24 mouse cellular contexts compared by ENCODE assay signal in the genomic region with DNA sequence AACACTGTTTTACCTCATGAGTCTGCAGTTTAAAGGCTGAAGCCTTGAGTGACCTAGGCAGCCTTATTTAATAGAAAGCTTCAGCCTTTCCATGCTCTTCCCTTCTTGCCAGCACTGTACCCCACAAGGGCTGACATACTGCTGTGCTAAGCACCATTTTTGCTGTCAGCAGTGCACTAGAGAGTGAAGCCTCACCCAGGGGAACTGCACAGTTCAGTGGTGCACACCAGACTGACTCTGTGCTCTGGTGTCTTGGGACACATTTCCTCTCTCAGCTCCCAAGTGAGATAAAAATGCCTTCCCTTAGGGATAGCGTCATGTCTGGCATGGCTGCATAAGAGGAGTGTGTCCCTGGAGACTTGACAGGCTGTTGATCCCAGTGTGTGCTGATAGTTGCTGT.
DNase-seq lines count a peak whose midpoint lies in the region; ATAC-seq and TF ChIP-seq lines count a peak whose summit lies in the region.
"Had no signal": no experiment of that assay in that cellular context is flagged by ENCODE, and none has a peak within 500 bp of the region (broad histone marks: within the 10 kb centered on the region; RNA-seq: fewer than 3 reads in every experiment).

No protein-coding gene starts in this region.

- DNase-seq in embryonic facial prominence, embryonic 10.5 days (ENCODE audit: low spot score): no peak
- DNase-seq in hindbrain, embryonic 14.5 days (ENCODE audit: low spot score): no peak
- peak; percentile 17 for DNase-seq in embryonic facial prominence, embryonic 14.5 days (ENCODE audit: low spot score)
- no peak for DNase-seq in thymus, adult 2 months
- DNase-seq: adrenal gland, adult 8-10 months; cerebellum, adult 9-10 months; gastrocnemius, postnatal 25 days; heart, adult 18-20 months; kidney, adult 11 months; kidney, postnatal 4 days; lung, adult 18-20 months; lung, postnatal 10 days; right cerebral cortex, postnatal 4 days; thymus, postnatal 36 days had no signal

- no peak for TF ChIP-seq CTCF in thymus, adult 2 months (IDR thresholded peaks at IDR 0.05; ENCODE audit: borderline replicate concordance, control insufficient read depth, extremely low read depth, insufficient read depth, low read length, poor library complexity)

- TF ChIP-seq POLR2A in thymus, adult 2 months (IDR thresholded peaks at IDR 0.05; ENCODE audit: control insufficient read depth, extremely low read depth, insufficient read depth, low read length, poor library complexity): no peak

- no peak overlapping the region for H3K4me2 ChIP-seq in embryonic facial prominence, embryonic 12.5 days (replicated peaks)
- H3K4me2 ChIP-seq in hindbrain, embryonic 14.5 days (replicated peaks): no peak overlapping the region
- no peak overlapping the region for H3K4me2 ChIP-seq in hindbrain, embryonic 12.5 days (replicated peaks)
- no peak overlapping the region for H3K4me2 ChIP-seq in neural tube, embryonic 14.5 days (ENCODE audit: low read depth, low read length)
- no peak overlapping the region for H3K4me2 ChIP-seq in neural tube, embryonic 15.5 days
- no peak overlapping the region for H3K4me2 ChIP-seq in embryonic facial prominence, embryonic 14.5 days (ENCODE audit: low read depth, low read length)
- H3K4me2 ChIP-seq: forebrain, embryonic 13.5 days; heart, embryonic 13.5 days; limb, embryonic 13.5 days; liver, embryonic 12.5 days; stomach, embryonic 15.5 days had no signal

- ATAC-seq in embryonic facial prominence, embryonic 12.5 days (ENCODE audit: insufficient number of reproducible peaks, insufficient read depth, low FRiP score, low TSS enrichment): 0 out of 2 replicates have a peak, but pooled peaks have one; percentile 52
- 0 out of 2 replicates have a peak, but pooled peaks have one; percentile 37 for ATAC-seq in hindbrain, embryonic 14.5 days (ENCODE audit: low FRiP score)
- no peak for ATAC-seq in hindbrain, embryonic 12.5 days (ENCODE audit: low FRiP score)
- ATAC-seq in neural tube, embryonic 14.5 days (ENCODE audit: low read depth): peak; percentile 31; the same call in 1 of the 2 replicates
- ATAC-seq in neural tube, embryonic 15.5 days (ENCODE audit: low FRiP score): no peak; the same call in 1 of the 2 replicates
- ATAC-seq in embryonic facial prominence, embryonic 14.5 days (ENCODE audit: low read depth): peak; percentile 86; the same call in 1 of the 2 replicates
- ATAC-seq: activated CD4-positive, CD25-positive, alpha-beta regulatory T cell, adult 4 months; forebrain, embryonic 13.5 days; liver, embryonic 12.5 days had no signal

- H3K27ac ChIP-seq in embryonic facial prominence, embryonic 12.5 days: no peak overlapping the region
- no peak overlapping the region for H3K27ac ChIP-seq in embryonic facial prominence, embryonic 10.5 days (replicated peaks)
- no peak overlapping the region for H3K27ac ChIP-seq in hindbrain, embryonic 14.5 days
- no peak overlapping the region for H3K27ac ChIP-seq in hindbrain, embryonic 12.5 days
- no peak overlapping the region for H3K27ac ChIP-seq in neural tube, embryonic 14.5 days (ENCODE audit: low read depth, low read length)
- no peak overlapping the region for H3K27ac ChIP-seq in neural tube, embryonic 15.5 days (replicated peaks)
- H3K27ac ChIP-seq in embryonic facial prominence, embryonic 14.5 days (replicated peaks; ENCODE audit: low read depth, low read length): no peak overlapping the region
- H3K27ac ChIP-seq in thymus, adult 2 months (ENCODE audit: control insufficient read depth, insufficient read depth, low read length): no peak overlapping the region
- H3K27ac ChIP-seq: forebrain, embryonic 13.5 days; heart, embryonic 13.5 days; limb, embryonic 13.5 days; liver, embryonic 12.5 days; stomach, embryonic 15.5 days had no signal

- WGBS in embryonic facial prominence, embryonic 12.5 days: 68% methylated on average over 1 of the region's 1 CpGs
- WGBS in embryonic facial prominence, embryonic 10.5 days: 87% methylated on average over 1 of the region's 1 CpGs
- WGBS in hindbrain, embryonic 14.5 days: 80% methylated on average over 1 of the region's 1 CpGs
- 86% methylated on average over 1 of the region's 1 CpGs for WGBS in hindbrain, embryonic 12.5 days
- WGBS in neural tube, embryonic 14.5 days: 58% methylated on average over 1 of the region's 1 CpGs
- WGBS in neural tube, embryonic 15.5 days: 70% methylated on average over 1 of the region's 1 CpGs
- WGBS in embryonic facial prominence, embryonic 14.5 days: 82% methylated on average over 1 of the region's 1 CpGs
- WGBS in thymus, adult 2 months: 90% methylated on average over 1 of the region's 1 CpGs

- H3K4me3 ChIP-seq in embryonic facial prominence, embryonic 12.5 days: no peak overlapping the region
- H3K4me3 ChIP-seq in embryonic facial prominence, embryonic 10.5 days: no peak overlapping the region
- no peak overlapping the region for H3K4me3 ChIP-seq in hindbrain, embryonic 14.5 days (replicated peaks; ENCODE audit: low read length)
- no peak overlapping the region for H3K4me3 ChIP-seq in hindbrain, embryonic 12.5 days
- H3K4me3 ChIP-seq in neural tube, embryonic 14.5 days (ENCODE audit: low read depth, low read length): no peak overlapping the region
- no peak overlapping the region for H3K4me3 ChIP-seq in neural tube, embryonic 15.5 days (replicated peaks)
- H3K4me3 ChIP-seq in embryonic facial prominence, embryonic 14.5 days (ENCODE audit: low read depth, low read length): no peak overlapping the region
- no peak overlapping the region for H3K4me3 ChIP-seq in thymus, adult 2 months (ENCODE audit: control insufficient read depth, insufficient read depth, low read length)
- H3K4me3 ChIP-seq: forebrain, embryonic 13.5 days; heart, embryonic 13.5 days; limb, embryonic 13.5 days; liver, embryonic 12.5 days; stomach, embryonic 15.5 days had no signal

- H3K9ac ChIP-seq in embryonic facial prominence, embryonic 12.5 days: no peak overlapping the region
- no peak overlapping the region for H3K9ac ChIP-seq in hindbrain, embryonic 14.5 days
- H3K9ac ChIP-seq in hindbrain, embryonic 12.5 days: no peak overlapping the region
- no peak overlapping the region for H3K9ac ChIP-seq in neural tube, embryonic 14.5 days (replicated peaks; ENCODE audit: low read depth, low read length)
- no peak overlapping the region for H3K9ac ChIP-seq in neural tube, embryonic 15.5 days (replicated peaks)
- no peak overlapping the region for H3K9ac ChIP-seq in embryonic facial prominence, embryonic 14.5 days (ENCODE audit: low read depth, low read length)
- H3K9ac ChIP-seq: forebrain, embryonic 13.5 days; heart, embryonic 13.5 days; limb, embryonic 13.5 days; liver, embryonic 12.5 days; stomach, embryonic 15.5 days had no signal

- H3K4me1 ChIP-seq in embryonic facial prominence, embryonic 12.5 days: no peaks in the 10 kb centered on the region
- H3K4me1 ChIP-seq in embryonic facial prominence, embryonic 10.5 days: no peaks in the 10 kb centered on the region
- H3K4me1 ChIP-seq in hindbrain, embryonic 14.5 days (replicated peaks; ENCODE audit: control insufficient read depth, insufficient read depth, low read length): no peaks in the 10 kb centered on the region
- no peaks in the 10 kb centered on the region for H3K4me1 ChIP-seq in hindbrain, embryonic 12.5 days
- no peaks in the 10 kb centered on the region for H3K4me1 ChIP-seq in neural tube, embryonic 14.5 days (ENCODE audit: control insufficient read depth, insufficient read depth, low read length)
- no peaks in the 10 kb centered on the region for H3K4me1 ChIP-seq in neural tube, embryonic 15.5 days
- no peaks in the 10 kb centered on the region for H3K4me1 ChIP-seq in embryonic facial prominence, embryonic 14.5 days (ENCODE audit: control insufficient read depth, insufficient read depth, low read length)
- H3K4me1 ChIP-seq in thymus, adult 2 months (replicated peaks; ENCODE audit: control insufficient read depth, insufficient read depth, low read length): no peaks in the 10 kb centered on the region
- H3K4me1 ChIP-seq: forebrain, embryonic 13.5 days; heart, embryonic 13.5 days; limb, embryonic 13.5 days; liver, embryonic 12.5 days; stomach, embryonic 15.5 days had no signal

- H3K36me3 ChIP-seq in embryonic facial prominence, embryonic 12.5 days: no peaks in the 10 kb centered on the region
- H3K36me3 ChIP-seq in embryonic facial prominence, embryonic 10.5 days (replicated peaks): no peaks in the 10 kb centered on the region
- H3K36me3 ChIP-seq in hindbrain, embryonic 14.5 days (replicated peaks; ENCODE audit: control insufficient read depth, insufficient read depth): no peaks in the 10 kb centered on the region
- H3K36me3 ChIP-seq in hindbrain, embryonic 12.5 days: no peaks in the 10 kb centered on the region
- H3K36me3 ChIP-seq in neural tube, embryonic 14.5 days (ENCODE audit: control insufficient read depth, insufficient read depth, low read length): no peaks in the 10 kb centered on the region
- no peaks in the 10 kb centered on the region for H3K36me3 ChIP-seq in neural tube, embryonic 15.5 days
- H3K36me3 ChIP-seq in embryonic facial prominence, embryonic 14.5 days (ENCODE audit: control insufficient read depth, insufficient read depth, low read length): no peaks in the 10 kb centered on the region
- H3K36me3 ChIP-seq in thymus, adult 2 months (ENCODE audit: control insufficient read depth, insufficient read depth, low read length): no peaks in the 10 kb centered on the region
- H3K36me3 ChIP-seq: heart, embryonic 13.5 days; limb, embryonic 13.5 days; liver, embryonic 12.5 days; stomach, embryonic 15.5 days had no signal

- no peaks in the 10 kb centered on the region for H3K9me3 ChIP-seq in embryonic facial prominence, embryonic 12.5 days
- no peaks in the 10 kb centered on the region for H3K9me3 ChIP-seq in embryonic facial prominence, embryonic 10.5 days
- H3K9me3 ChIP-seq in hindbrain, embryonic 14.5 days (ENCODE audit: control insufficient read depth, low read length): no peaks in the 10 kb centered on the region
- H3K9me3 ChIP-seq in hindbrain, embryonic 12.5 days (replicated peaks): no peaks in the 10 kb centered on the region
- no peaks in the 10 kb centered on the region for H3K9me3 ChIP-seq in neural tube, embryonic 14.5 days (ENCODE audit: control insufficient read depth, low read length)
- no peaks in the 10 kb centered on the region for H3K9me3 ChIP-seq in neural tube, embryonic 15.5 days (replicated peaks)
- no peaks in the 10 kb centered on the region for H3K9me3 ChIP-seq in embryonic facial prominence, embryonic 14.5 days (ENCODE audit: control insufficient read depth, low read length)
- H3K9me3 ChIP-seq: forebrain, embryonic 13.5 days; heart, embryonic 13.5 days; limb, embryonic 13.5 days; liver, embryonic 12.5 days; stomach, embryonic 15.5 days had no signal

- no peaks in the 10 kb centered on the region for H3K27me3 ChIP-seq in embryonic facial prominence, embryonic 12.5 days
- no peaks in the 10 kb centered on the region for H3K27me3 ChIP-seq in embryonic facial prominence, embryonic 10.5 days (replicated peaks; ENCODE audit: low read depth, poor library complexity, severe bottlenecking)
- no peaks in the 10 kb centered on the region for H3K27me3 ChIP-seq in hindbrain, embryonic 14.5 days (ENCODE audit: control insufficient read depth, insufficient read depth, low read length)
- H3K27me3 ChIP-seq in hindbrain, embryonic 12.5 days: no peaks in the 10 kb centered on the region
- H3K27me3 ChIP-seq in neural tube, embryonic 14.5 days (ENCODE audit: control insufficient read depth, insufficient read depth, low read length): no peaks in the 10 kb centered on the region
- no peaks in the 10 kb centered on the region for H3K27me3 ChIP-seq in neural tube, embryonic 15.5 days (replicated peaks)
- H3K27me3 ChIP-seq in embryonic facial prominence, embryonic 14.5 days (replicated peaks; ENCODE audit: control insufficient read depth, insufficient read depth, low read length): no peaks in the 10 kb centered on the region
- no peaks in the 10 kb centered on the region for H3K27me3 ChIP-seq in thymus, adult 2 months (ENCODE audit: control insufficient read depth, insufficient read depth, low read length)
- H3K27me3 ChIP-seq: forebrain, embryonic 13.5 days; heart, embryonic 13.5 days; limb, embryonic 13.5 days; liver, embryonic 12.5 days; stomach, embryonic 15.5 days had no signal

Comparison
In these comparisons a context has a peak if more than half of its experiments do, and no peak if none do; other contexts are left out.
1. ATAC-seq: peak in embryonic facial prominence, embryonic 12.5 days (single experiment), hindbrain, embryonic 14.5 days (single experiment), neural tube, embryonic 14.5 days (single experiment) and embryonic facial prominence, embryonic 14.5 days (single experiment); none in hindbrain, embryonic 12.5 days (single experiment) and neural tube, embryonic 15.5 days (single experiment).